Comparison of ENCODE assay signal across 13 mouse cellular contexts in genomic region chr8:61316012-61316767, GRCm38 (mm10).
DNase-seq lines count a peak whose midpoint lies in the region; ATAC-seq and TF ChIP-seq lines count a peak whose summit lies in the region.
"Had no signal": no experiment of that assay in that cellular context is flagged by ENCODE, and none has a peak within 500 bp of the region (broad histone marks: within the 10 kb centered on the region; RNA-seq: fewer than 3 reads in every experiment).

No protein-coding gene starts in this region.

- no peaks in the 10 kb centered on the region for H3K36me3 ChIP-seq in kidney, postnatal 0 days (ENCODE audit: insufficient read depth, low read length)
- H3K36me3 ChIP-seq in forebrain, embryonic 14.5 days (ENCODE audit: control insufficient read depth, insufficient read depth, low read length): no peaks in the 10 kb centered on the region
- H3K36me3 ChIP-seq: heart, embryonic 13.5 days; liver, embryonic 13.5 days had no signal

- H3K9ac ChIP-seq in kidney, postnatal 0 days (ENCODE audit: low read depth, low read length): no peak overlapping the region
- no peak overlapping the region for H3K9ac ChIP-seq in forebrain, embryonic 14.5 days (ENCODE audit: low read length)
- H3K9ac ChIP-seq: heart, embryonic 13.5 days; liver, embryonic 13.5 days had no signal

- DNase-seq in heart, adult 8-10 months (ENCODE audit: low spot score): peak; percentile 43
- DNase-seq in heart, postnatal 4 days: no peak
- peak; percentile 85 for DNase-seq in kidney, postnatal 0 days (ENCODE audit: low spot score)
- no peak for DNase-seq in kidney, postnatal 25 days
- DNase-seq in MN1 (ENCODE audit: low spot score): peak; percentile 24
- DNase-seq in forebrain, embryonic 14.5 days (ENCODE audit: low spot score): peak; percentile 64
- DNase-seq in cerebellum, adult 9-11 months: no peak
- DNase-seq in right cerebral cortex, adult 2 months (ENCODE audit: low spot score in 2 of 2): no peak
- DNase-seq: adrenal gland, postnatal 14 days; cerebellum, adult 18-20 months; liver, embryonic 13.5 days had no signal

- WGBS in kidney, postnatal 0 days: 20% methylated on average over 10 of the region's 10 CpGs
- 12% methylated on average over 10 of the region's 10 CpGs for WGBS in forebrain, embryonic 14.5 days

- H3K4me3 ChIP-seq in kidney, postnatal 0 days (replicated peaks; ENCODE audit: low read depth, low read length): no peak overlapping the region
- H3K4me3 ChIP-seq in forebrain, embryonic 14.5 days (ENCODE audit: low read depth, low read length): no peak overlapping the region
- H3K4me3 ChIP-seq: heart, embryonic 13.5 days; liver, embryonic 13.5 days had no signal

- peak overlapping the region; percentile 70 for H3K27ac ChIP-seq in kidney, postnatal 0 days
- no peak overlapping the region for H3K27ac ChIP-seq in forebrain, embryonic 14.5 days (ENCODE audit: low read depth, low read length)
- H3K27ac ChIP-seq: heart, embryonic 13.5 days; liver, embryonic 13.5 days; macrophage had no signal

- TF ChIP-seq CTCF in kidney, postnatal 0 days (IDR thresholded peaks at IDR 0.05; ENCODE audit: low read depth): no peak

- no peaks in the 10 kb centered on the region for H3K9me3 ChIP-seq in kidney, postnatal 0 days (replicated peaks; ENCODE audit: low read length)
- H3K9me3 ChIP-seq in forebrain, embryonic 14.5 days (replicated peaks; ENCODE audit: control insufficient read depth, low read length): no peaks in the 10 kb centered on the region
- H3K9me3 ChIP-seq: heart, embryonic 13.5 days; liver, embryonic 13.5 days had no signal

- H3K4me1 ChIP-seq in kidney, postnatal 0 days (replicated peaks; ENCODE audit: insufficient read depth, low read length): 0 out of 2 replicates have a peak, but pooled peaks cover 5% of the 10 kb centered on the region
- H3K4me1 ChIP-seq in forebrain, embryonic 14.5 days (ENCODE audit: control insufficient read depth, insufficient read depth, low read length): peaks cover 7% of the 10 kb centered on the region
- H3K4me1 ChIP-seq: liver, embryonic 13.5 days had no signal

- no peaks in the 10 kb centered on the region for H3K27me3 ChIP-seq in kidney, postnatal 0 days (ENCODE audit: insufficient read depth, low read length)
- no peaks in the 10 kb centered on the region for H3K27me3 ChIP-seq in forebrain, embryonic 14.5 days (replicated peaks; ENCODE audit: control insufficient read depth, insufficient read depth, low read length)
- H3K27me3 ChIP-seq: heart, embryonic 13.5 days; liver, embryonic 13.5 days had no signal

- 0 out of 2 replicates have a peak overlapping the region, but pooled peaks have one; percentile 19 for H3K4me2 ChIP-seq in kidney, postnatal 0 days (ENCODE audit: low read length)
- H3K4me2 ChIP-seq in forebrain, embryonic 14.5 days (ENCODE audit: low read length): no peak overlapping the region
- H3K4me2 ChIP-seq: heart, embryonic 13.5 days; liver, embryonic 13.5 days had no signal

- ATAC-seq in kidney, postnatal 0 days (replicated peaks; ENCODE audit: low FRiP score, low read depth): peak; percentile 20; the same call in 1 of the 2 replicates
- ATAC-seq in forebrain, embryonic 14.5 days: peak; percentile 11; the same call in 1 of the 2 replicates

Comparison
In these comparisons a context has a peak if more than half of its experiments do, and no peak if none do; other contexts are left out.
1. DNase-seq: peak in heart, adult 8-10 months (single experiment), kidney, postnatal 0 days (single experiment), MN1 (single experiment) and forebrain, embryonic 14.5 days (single experiment); none in heart, postnatal 4 days (single experiment), kidney, postnatal 25 days (0 of 2), cerebellum, adult 9-11 months (single experiment) and right cerebral cortex, adult 2 months (0 of 2).